Mouse (Mus musculus) G1E-ER4 (cell line): ENCODE data around the gene Tbc1d17. TPM values are rescaled to one million over a fixed set of nuclear protein-coding genes. Genes with fewer than 3 reads are reported as not detected.

Experiments used
- GATA1 ChIP-seq: IDR thresholded peaks from one replicate; pipeline ENCODE4 v1.8.0; 2012; ENCODE audit warnings: low read length, inconsistent platforms
- polyA plus RNA-seq: library from polyadenylated mRNA; stranded (reverse); fragments of >175 nt; gene quantifications from 2 replicates; pipeline ENCODE4 v1.2.3, GENCODE M21; 2012

Tbc1d17 gene
- polyA plus RNA-seq, 1 experiment = 87.2 TPM

DNA sequence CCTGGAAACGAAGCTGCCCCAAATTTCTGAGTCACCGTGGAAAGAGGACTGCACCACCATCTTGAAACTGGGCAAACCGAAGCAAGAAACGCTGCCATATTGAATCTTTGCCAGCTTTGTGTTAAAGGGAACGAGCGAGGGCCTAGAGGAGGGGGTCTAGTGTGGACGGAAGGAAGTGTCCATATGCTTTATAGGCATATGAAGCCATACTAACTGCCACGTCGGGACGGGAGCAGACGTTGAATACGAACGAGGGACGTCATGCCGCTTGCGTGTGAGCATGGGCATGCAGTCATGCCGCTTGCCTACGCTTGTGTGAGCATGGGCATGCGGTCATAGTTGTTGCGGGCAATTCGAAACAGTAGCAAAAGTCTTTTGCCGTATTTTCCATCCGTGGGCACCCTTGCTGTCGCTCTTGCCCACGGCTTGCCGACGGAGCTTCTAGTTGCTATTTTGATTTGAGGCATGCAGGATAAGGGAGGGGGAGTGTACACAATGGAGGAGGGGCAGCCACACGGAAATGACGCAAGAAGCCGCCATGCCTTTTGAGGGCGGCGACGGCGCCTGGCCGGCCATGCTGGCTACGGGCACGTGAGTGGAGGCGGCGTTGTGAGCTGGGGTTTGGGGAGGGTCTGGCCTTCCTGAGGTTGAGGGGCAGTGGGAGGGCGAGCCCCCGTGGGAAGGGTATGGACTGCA, 685 bp upstream of the Tbc1d17 start:
- TF ChIP-seq GATA1 = no peak

GRCm38 (mm10) chr7:44847772-44848171, 1.1 kb downstream of the Tbc1d17 start:
- TF ChIP-seq GATA1 = no peak

- no peak for TF ChIP-seq GATA1
Measured at GRCm38 (mm10) chr7:44846804-44847203, 2.1 kb downstream of the Tbc1d17 start.

DNA sequence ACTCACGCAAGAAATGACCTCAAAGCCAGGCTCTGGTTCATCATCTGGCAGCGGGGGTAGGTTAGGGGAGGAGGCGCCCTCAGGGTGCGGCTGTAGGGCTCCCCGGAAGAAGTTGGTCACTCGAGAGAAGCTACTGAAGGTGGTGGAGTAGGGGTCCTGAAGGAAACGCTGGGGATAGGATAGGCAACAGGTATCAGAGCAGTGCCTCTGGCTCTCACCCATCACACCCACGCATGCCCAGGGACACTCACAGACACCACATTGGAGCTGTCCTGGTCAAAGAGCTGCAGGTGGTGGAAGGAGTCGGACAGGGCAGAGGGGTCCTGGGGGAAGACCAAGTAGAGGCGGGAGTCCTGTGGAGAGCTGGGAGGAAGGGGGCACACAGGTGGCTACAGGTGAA, 3.9 kb downstream of the Tbc1d17 start:
- no peak for TF ChIP-seq GATA1

GRCm38 (mm10) chr7:44841825-44842463, 6.9 kb downstream of the Tbc1d17 start:
- no peak for TF ChIP-seq GATA1

DNA sequence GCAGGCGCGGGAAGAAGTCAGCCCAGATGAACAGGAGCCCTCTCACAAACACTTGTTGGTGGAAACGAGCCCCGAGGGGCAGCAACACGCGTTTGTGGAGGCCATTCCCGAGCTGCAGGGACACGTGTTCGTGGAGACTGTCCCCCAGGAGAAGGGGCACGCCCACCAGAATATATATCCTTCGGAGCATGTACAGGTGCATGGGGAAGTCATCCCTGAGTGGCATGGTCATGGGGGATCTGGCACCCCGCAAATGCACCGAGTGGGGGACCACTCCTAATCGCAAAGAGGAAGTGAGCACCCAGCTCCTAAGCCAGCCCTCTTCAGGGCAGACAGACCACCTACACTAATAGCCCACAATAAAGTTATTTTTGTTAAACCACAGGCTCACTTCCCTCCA, 8.5 kb downstream of the Tbc1d17 start:
- TF ChIP-seq GATA1 = no peak

- TF ChIP-seq GATA1 = no peak
Measured at GRCm38 (mm10) chr7:44839491-44840191, 9.2 kb downstream of the Tbc1d17 start.

DNA sequence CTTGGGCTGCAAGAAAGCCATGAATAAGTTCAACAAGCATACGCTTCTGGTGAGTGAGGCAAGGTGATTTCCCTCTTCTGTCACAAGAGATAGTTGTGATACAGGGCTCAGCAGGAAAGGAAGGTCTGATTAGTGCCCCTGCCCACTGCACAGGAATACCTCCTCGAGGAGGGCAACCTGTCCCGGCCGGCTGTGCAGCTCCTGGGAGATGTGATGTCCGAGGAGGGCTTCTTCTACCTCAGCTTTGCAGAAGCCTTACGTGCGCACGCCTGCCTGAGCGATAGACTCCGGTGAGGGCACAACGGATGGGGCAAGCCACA, 9.7 kb downstream of the Tbc1d17 start:
- no peak for TF ChIP-seq GATA1

DNA sequence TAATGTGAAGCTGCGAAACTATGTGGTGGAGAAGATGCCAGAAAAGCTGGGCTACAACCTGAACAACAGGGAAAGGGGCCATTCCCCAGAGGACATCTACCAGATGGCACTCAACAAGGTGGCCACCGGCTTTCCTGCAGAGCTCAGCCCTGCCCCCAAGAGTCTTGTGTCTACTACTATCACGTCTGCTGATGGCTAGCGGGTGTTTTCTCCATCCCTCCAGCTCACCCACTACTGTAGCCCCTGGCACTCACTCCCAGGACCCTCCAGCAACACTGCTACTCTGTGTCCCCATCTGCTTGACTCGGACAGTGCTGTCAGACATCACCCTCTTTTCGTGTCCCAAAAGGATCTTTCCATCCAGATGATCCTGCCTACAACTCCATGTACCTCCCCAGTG, 10.8 kb downstream of the Tbc1d17 start:
- TF ChIP-seq GATA1 = no peak

DNA sequence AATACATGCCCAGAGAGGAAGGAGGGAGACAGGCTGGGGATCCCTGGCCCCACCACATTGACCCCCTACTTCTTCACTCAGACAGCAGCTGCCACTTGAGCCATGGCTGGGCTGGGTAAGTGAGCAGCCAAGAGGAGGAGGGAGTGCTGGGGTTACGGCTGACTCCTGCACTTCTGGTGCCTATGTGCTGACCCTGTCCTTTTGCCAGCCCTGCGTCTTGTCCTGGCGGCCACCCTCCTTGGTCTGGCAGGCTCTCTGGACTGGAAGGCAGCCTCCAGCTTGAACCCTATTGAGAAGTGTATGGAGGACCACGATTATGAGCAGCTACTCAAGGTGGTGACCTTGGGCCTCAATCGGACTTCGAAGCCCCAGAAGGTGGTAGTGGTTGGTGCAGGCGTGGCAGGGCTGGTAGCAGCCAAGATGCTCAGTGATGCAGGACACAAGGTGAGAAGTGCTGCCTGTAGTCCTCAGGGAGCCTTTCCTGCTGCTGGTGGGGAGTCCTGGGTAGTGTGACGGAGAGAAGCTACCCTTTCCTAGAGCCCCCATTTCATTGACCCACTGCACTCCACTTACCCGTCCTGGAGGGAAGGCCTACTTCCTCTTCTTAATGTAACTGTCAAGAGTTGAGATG, 12.3 kb downstream of the Tbc1d17 start:
- no peak for TF ChIP-seq GATA1

DNA sequence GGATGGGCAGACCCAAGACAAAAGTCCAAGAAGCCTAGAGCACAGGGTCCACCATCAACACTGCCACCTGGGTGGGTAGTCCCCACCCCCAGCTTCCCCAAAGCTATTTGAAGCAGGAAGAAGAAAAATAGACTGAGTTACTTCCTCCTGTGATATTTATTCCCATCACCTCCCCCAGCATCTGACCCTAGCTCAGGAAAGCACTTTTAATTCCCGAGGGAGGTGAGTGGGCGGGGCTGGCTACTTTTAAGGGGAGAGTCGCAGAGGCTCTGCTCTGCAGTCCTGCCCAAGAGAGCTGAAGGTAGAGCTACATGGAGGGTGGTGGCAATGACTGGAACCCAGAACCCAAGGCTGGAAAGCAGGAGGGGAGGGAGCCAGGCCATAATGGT, 12.9 kb downstream of the Tbc1d17 start:
- no peak for TF ChIP-seq GATA1

DNA sequence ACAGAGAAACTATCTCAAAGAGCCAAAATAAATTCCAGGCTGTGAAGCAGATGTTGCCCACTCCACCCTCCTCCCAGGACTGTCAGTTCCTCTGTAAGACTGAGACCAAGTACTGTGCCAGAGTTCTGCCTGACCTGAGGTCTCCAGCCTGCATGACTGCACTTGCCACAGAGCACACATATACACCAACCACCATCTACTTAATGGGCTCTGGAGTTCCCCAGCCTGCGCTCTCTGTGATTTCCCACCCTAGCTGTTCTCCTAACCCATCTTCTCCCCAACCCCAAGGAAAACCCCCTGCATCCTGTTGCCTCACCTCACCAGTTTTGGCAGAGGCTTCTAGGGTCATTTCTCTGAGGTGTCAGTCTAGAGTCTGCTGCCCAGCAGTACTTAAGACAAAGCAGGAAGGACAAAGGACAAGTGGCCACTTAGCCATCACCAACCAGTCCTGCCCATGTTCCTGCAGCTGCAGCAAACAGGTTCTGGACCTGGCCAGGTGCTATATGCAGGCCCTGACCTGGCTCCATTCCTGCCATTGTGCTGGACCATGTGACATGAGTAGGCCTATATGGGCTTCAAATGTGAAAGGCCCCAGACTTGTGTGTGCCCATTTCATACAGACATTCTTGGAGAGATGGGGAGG, 13.4 kb downstream of the Tbc1d17 start:
- TF ChIP-seq GATA1 = no peak

DNA sequence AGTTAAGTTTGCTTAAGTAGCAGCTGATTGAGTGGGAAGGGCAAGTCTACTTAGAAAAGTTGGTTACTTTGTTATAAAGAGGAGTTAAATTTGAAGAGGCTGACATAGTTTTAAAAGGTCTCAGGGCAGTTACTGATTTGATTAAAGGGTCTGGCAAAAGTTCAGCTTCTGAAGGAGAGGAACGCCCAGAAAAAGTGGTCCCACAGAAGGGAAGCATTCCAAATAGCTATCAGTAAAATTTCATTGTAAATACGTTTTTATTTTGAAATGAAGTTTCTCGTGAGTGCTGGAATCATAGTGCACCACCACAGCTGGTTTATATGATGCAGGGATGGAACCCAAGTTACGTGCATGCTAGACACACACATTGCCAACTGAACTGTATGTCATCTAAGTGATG, 16.1 kb downstream of the Tbc1d17 start:
- no peak for TF ChIP-seq GATA1

DNA sequence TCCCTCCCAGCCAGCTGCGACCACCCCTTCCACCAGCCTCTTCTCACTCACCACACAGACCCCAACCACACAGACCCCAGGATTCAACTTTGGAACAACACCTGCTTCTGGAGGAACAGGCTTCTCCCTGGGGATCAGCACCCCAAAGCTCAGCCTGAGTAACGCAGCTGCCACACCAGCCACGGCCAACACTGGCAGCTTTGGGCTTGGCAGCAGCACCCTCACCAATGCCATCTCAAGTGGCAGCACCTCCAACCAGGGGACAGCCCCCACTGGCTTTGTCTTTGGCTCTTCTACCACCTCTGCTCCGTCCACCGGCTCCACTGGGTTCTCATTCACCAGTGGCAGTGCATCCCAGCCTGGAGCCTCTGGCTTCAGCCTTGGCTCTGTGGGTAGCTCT, 20.2 kb downstream of the Tbc1d17 start:
- no peak for TF ChIP-seq GATA1

- no peak for TF ChIP-seq GATA1
Measured at GRCm38 (mm10) chr7:44826771-44827170, 22.1 kb downstream of the Tbc1d17 start.

GRCm38 (mm10) chr7:44824872-44825271, 24.0 kb downstream of the Tbc1d17 start:
- TF ChIP-seq GATA1 = no peak
